Mouse (Mus musculus) testis, postnatal 14 days (tissue): ENCODE measurements at regions not wholly inside any gene's neighbourhood (a gene's known extent, or its start where the extent isn't known, plus 50 kb on each side); places are given as distances from the start of the nearest gene placed in this dataset.
"Not testable (repeated sequence)": the region's sequence is repeated elsewhere in the genome, so short reads cannot be mapped to it uniquely, and the experiment has no call there.

Source experiments
- DNase-seq: peaks from one replicate; pipeline ENCODE4 v3.0.0; 2021; ENCODE audit warnings: low spot score

GRCm38 (mm10) chr8:126833006-126833405 is 112.6 kb downstream of the Tomm20 start:
- DNase-seq, result no peak

DNA sequence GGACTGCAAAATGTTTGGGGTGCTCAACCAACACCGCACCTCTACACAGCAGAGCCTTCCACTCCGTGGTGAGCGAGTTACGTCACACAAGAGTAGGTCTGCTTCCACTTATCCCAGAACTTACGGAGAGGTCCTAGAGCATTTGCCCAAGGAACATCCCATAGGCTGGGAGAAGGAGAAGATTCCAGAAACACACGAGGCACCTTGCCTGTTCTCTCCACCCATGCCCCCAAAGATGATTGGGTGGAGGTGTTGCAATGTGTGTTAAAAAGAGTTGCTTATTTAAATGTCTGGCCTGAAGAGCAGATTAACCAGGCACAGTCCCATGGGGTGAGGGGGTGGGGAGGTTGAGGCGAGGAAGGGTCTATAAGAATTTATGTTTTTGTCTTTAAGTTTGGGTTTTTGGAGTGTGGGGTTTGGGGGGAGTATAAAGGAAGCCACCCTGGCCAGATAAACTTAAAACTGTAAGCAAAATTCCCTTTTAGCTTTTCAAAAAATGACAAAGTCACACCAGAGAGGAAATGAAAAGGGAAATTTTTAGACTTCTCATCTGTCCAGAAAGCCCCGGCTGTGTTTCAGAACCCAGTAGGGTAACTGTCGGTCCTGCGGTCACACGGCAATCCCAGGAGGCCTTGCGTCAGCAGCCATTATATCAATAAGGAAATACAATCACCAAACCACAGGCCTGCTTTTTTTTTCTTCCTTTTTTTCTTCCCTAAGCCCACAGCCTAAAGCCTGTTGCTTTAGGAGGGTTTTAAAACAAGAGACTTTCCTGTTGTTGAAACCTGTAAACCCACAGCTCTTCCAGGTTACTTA is 113.3 kb downstream of the Tomm20 start:
- DNase-seq, result no peak

DNA sequence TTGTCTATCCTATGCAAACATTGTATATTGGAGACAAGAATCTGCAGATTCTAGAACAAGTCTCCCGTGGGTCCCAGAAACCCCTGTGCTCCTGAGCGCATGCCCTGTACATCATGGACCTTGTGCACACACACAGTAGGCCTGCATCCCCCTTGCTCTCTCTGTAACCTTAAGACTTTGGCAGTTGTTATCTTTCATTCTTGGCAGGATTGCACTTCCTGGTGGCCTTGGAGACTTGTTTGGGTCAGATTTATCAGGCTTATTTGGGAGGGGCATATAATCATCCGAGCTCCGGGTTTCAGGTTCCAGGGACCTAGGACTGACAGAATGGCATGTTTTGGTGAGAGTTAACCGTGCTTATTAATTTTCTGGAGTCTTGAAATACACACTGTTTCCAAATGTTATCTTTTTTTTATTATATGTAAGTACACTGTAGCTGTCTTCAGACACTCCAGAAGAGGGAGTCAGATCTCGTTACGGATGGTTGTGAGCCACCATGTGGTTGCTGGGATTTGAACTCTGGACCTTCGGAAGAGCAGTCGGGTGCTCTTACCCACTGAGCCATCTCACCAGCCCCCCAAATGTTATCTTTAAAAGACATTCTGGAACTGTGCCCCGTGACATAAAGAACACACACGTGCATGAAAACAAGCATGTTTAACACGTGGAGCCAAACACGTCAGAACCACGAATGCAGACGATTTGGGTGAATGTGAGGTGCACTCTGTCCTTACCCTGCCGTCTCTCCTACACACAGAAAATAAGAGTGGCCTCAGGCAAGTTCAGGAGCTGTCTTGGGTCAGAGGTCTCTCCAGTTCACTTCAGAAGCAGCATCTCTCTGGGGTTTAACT is 114.1 kb downstream of the Tomm20 start:
- DNase-seq, result no peak

- no peak for DNase-seq
Measured at GRCm38 (mm10) chr8:126830242-126830530, 115.5 kb downstream of the Tomm20 start.

DNA sequence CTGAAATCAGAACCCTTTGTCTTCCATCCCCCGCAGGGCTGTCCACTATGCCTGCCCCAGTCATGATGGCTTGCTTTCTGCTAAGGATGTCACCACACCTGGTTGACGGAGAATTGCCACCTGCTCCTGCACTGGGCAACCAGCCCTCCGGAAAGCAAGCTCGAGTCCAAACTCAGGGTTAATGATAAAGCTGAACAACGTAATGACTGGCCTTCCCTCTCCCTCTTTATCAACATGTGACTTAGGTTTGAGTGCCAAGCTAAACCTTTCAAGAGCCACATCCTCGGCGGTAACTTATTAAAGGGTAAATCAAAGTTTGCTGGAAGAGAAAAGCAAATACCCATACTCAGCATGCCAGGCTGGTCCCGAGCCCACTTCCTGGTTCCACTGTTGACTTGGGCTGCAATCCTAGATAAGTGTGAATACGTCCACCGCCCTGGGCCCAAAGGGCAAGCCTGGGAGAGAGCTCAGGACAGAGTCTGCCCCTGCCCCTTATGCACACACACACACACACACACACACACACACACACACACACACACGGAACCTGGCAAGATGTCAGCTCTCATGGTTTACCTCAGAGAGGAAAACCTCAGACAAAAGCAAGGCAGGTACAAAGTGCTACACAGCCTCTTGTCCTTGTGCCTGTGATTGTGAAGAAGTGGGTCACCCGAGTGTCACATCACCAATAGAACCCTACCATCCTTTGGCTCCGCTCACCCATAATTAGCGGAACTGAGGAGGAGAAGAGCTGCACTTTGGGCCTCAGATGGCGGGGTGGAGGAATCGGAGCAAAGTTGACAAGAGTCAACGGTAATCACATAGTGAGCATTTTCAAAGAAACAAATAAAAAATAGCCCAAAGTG is 116.0 kb downstream of the Tomm20 start:
- DNase-seq, result no peak

DNA sequence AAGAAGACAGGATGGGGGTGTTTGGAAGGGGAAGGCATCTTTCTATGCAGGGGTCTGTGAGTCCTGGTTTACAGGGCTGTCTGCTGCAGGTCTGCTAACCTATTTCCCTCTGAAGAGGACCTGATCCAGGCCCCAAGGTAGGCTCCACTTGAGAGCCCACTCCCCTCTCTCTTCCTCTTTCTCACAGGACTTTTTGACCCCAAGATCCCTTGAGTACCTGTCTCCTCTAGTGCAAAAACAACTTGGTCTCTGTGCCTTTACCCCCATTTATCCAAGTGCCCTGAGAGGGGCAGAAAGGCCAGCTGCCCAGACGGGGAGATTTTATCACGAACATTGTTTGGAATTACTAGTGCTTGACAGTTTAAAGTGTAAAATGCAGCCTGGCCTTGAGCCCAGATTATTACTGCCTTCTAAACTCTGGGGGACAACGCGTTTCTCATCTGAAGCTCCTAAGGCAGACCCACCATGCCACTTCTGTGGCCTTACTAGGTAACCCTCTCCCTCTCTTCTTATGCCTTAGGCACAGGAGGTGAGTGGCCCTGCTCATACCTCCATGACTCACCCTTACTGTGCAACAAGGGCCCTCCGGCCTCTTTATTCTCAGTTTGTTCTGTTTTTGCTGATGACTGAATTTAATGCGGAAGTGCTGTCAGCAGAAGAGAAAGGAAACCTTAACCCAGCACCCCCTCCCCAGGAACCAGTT is 117.8 kb downstream of the Tomm20 start:
- no peak for DNase-seq

DNA sequence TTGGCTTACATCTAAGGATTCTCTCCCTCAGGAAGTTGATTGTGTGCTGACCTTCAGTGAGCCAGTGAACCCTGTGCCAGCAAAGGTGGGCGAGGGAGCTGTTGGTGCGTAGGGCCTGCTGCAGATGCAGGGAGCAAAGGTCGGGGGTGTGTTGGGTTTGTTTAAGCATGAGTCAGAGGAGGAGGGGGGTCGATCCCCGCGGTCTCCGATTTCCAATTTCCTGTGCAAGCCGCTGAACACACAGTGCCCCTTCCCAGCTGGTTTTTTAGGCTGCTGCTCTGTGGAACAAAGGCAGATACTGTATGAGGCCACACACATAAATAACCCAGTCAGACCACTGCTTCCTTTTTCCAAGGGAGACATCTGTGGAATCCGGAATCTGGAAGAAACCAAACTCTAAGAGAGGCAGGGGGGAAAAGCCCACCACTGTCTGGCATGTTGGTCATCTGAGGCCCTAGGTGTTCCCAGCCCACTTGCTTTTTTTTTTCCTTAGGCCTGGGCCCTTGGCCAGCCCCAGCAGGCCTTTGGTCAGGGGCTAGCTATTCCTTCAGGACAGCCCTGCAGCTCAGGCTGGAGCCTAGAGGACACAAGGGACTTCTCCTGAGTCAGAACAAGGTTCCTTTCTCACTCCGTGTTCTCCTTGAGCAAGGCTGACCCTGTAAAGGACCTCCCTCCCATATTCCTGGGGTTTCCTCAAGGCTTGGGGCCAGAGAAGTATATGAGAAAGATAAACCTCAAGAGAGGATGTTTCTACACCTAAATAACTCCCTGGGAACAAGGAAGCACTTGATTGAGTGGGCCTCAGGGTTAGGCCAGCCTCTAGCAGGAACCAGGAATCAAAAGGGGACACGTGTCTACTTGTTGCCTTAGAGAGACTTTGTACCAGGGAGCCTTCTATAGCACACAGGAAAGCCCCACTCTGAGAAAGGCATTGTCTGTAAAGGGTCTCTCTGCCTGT is 119.0 kb downstream of the Tomm20 start:
- peak; percentile 56 for DNase-seq

GRCm38 (mm10) chr8:126825877-126826276 is 119.8 kb downstream of the Tomm20 start:
- DNase-seq, result no peak

- DNase-seq, result no peak
Measured at GRCm38 (mm10) chr8:126824575-126825208, 121.0 kb downstream of the Tomm20 start.

- no peak for DNase-seq
Measured at GRCm38 (mm10) chr8:126822269-126822668, 123.4 kb downstream of the Tomm20 start.

GRCm38 (mm10) chr8:126821279-126821678 is 124.4 kb downstream of the Tomm20 start:
- DNase-seq, result no peak

DNA sequence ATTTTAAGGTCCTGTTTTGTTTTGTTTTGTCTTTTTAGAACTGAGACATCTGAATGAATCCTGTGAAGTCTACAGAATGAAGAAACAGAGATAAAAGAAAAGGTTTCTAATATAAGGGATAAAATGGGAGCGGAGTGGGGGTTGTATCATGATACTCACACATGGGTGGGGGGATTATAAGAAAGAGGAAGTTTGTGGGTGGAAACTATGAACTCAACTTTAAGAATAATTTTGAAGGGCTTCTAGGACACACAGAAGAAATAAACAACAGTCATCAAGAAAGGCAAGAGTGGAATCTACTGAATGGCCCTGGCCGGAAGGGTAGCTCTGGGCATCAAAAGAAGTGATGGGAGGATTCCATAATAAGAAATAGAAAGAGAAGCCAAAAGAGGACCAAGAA is 125.1 kb downstream of the Tomm20 start:
- no peak for DNase-seq

DNA sequence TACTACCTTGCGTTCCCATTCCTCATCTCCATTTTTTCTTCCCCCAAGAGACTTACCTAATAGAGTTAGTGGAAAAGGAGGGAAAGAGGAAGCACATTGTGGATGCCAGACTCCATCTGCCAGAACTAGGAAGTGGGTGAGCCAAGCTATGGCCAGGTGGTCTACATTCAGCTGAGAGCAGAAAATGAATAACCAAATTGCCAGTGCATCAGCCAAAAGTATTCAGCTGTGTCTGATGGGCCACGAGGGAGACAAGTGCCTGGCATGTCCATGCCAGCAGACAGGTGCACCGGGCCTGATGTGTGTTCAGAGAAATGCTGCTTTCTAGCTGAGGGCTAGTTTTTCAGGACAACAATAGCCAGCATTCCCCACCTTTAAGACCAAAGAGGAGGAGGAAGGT is 126.4 kb downstream of the Tomm20 start:
- DNase-seq, result no peak

DNA sequence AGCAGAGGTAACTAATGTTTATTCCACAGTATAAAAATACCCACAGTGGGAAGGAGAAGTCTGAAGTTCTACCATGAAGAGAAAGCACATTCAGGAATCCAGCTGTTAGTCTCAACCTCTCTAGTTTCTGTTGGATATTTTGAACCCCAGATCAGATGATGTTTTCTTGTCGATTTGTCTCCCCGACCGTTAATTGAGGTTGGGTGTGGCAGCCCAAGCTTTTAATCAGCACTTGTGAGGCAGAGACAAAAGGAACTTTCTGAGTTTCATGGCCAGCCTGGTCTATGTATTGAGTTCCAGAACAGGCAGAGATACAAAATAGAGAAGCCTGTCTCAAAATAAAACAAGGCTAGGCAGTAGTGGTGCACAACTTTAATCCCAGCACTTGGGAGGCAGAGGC is 129.5 kb downstream of the Tomm20 start:
- no peak for DNase-seq

- no peak for DNase-seq
Measured at GRCm38 (mm10) chr8:126814427-126814826, 131.2 kb downstream of the Tomm20 start.

DNA sequence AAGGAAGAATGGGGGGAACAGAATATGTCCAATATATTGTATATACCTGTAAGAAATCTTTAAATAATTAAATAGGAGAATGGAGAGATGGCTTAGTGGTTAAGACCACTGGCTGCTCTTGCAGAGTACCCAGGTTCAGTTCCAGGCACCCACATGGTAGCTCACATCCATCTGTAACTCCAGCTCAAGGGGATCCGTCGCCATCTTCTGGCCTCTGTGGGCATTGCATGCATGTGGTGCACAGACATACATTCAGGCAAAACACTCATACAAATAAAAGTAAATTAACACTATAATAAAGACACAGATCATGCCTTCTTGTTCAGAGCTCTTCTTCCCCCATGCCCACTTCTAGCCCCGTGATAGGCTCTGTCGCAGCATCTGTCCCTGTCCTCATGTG is 132.0 kb downstream of the Tomm20 start:
- no peak for DNase-seq

- no peak for DNase-seq
Measured at GRCm38 (mm10) chr8:126812777-126813176, 132.9 kb downstream of the Tomm20 start.

- DNase-seq, result not testable (repeated sequence)
Measured at GRCm38 (mm10) chr8:126811358-126811757, 134.3 kb downstream of the Tomm20 start.

DNA sequence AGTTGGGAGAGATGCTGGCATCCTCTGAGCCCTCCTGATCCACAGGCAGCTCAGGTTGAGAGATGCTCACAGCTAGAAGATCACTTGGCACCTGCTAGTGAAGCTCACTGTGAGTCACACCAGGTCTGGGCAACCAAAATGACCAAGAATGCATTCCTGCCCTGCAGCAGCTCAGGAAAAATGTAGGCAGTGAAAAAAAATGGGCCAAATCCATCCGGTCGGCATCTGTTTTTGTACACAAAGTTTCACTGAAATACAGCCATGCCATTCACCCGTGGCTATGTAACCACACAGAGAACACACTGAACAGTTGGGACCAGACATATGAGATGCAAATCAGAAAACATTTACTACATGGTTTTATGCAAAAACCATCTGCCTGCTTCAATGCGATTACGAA is 135.1 kb downstream of the Tomm20 start:
- no peak for DNase-seq

DNA sequence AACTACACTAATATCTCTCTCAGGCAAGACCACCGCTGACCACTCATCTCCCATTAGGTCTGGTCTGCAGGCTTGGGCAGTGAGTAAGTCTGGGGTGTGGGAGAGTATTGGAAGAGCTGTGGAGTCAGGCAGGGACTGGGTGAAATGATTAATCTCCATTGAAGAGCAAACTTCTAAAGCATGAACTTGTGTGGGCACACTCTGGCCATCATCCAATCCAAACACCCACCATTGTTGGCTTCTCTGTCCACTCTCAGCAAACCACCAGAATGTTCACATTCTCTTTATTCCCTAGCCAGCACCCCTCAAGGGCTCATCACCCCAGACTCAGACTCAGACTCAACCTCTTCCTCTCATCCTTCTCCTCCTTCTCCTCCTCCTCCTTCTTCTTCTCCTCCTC is 136.3 kb downstream of the Tomm20 start:
- DNase-seq, result no peak
